Mouse (Mus musculus) embryonic fibroblast, embryonic 13.5 days (primary cell): ENCODE measurements at regions not wholly inside any gene's neighbourhood (a gene's known extent, or its start where the extent isn't known, plus 50 kb on each side); places are given as distances from the start of the nearest gene placed in this dataset.

Experiments
- H3K27ac ChIP-seq: 2 replicates; pipeline ENCODE4 v1.5.1; 2012; ENCODE audit warnings: low read length, control low read depth, inconsistent platforms; ENCODE audit not compliant: insufficient read depth
- H3K4me1 ChIP-seq: 2 replicates; pipeline ENCODE4 v1.6.1; 2011; ENCODE audit warnings: low read length; ENCODE audit not compliant: control insufficient read depth, insufficient read depth
- H3K4me3 ChIP-seq: 2 replicates; pipeline ENCODE4 v1.5.1; 2011; ENCODE audit warnings: mild to moderate bottlenecking, control low read depth, low read length; ENCODE audit not compliant: insufficient read depth
- CTCF ChIP-seq: IDR thresholded peaks from 2 replicates; pipeline ENCODE4 v1.5.1; 2011; ENCODE audit warnings: mild to moderate bottlenecking, control low read depth, low read length, moderate library complexity, borderline replicate concordance; ENCODE audit not compliant: insufficient read depth
- POLR2A ChIP-seq: IDR thresholded peaks from 2 replicates; pipeline ENCODE4 v1.6.1; 2011; ENCODE audit warnings: low read depth, mild to moderate bottlenecking, control low read depth, low read length, moderate library complexity

DNA sequence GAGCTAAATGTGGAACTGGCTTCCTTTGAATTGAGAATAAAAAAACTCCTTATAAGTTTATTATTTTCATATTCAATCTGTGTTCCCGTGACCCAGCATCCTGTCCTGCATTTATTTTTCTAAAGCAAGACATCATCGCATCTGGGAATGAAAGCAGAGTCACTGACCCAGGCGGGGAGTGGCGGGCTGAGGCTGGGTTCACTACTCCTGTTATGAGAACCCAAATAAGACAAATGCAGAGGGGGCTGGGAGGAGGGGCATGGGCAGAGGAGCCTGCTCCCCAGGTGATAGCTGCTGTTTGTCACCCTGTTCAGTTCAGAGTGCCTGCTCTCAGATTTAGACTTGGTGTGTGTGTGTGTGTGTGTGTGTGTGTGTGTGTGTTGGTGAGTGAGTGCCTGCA lies 102.0 kb downstream of the Nxnl2 start:
- TF ChIP-seq POLR2A: no peak
- no peak for TF ChIP-seq CTCF
- H3K4me1 ChIP-seq: no peaks in the 10 kb centered on the region
- no peak overlapping the region for H3K4me3 ChIP-seq
- H3K27ac ChIP-seq: no peak overlapping the region

DNA sequence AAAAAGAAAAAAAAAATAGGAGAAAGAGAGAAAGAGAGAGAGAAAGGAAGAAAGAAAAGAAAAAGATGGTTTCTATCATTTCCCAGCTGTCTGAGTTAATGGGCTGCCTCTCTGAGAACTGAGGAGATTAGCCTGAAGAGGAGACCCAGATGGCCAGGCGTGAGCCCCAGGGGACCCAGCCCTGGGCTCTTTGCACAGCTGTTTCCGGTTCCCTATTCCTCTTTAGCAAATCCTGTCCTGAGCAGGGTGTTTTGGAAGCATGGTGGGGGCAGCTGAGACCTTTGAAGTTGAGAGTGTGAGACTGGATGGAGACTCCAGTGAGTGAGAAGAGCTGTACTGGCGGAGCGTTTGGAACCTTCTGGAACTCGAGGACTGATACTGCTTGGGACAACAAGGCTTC lies 103.8 kb downstream of the Nxnl2 start:
- peaks cover 5% of the 10 kb centered on the region; the same call in 1 of the 2 replicates for H3K4me1 ChIP-seq
- TF ChIP-seq POLR2A: no peak

DNA sequence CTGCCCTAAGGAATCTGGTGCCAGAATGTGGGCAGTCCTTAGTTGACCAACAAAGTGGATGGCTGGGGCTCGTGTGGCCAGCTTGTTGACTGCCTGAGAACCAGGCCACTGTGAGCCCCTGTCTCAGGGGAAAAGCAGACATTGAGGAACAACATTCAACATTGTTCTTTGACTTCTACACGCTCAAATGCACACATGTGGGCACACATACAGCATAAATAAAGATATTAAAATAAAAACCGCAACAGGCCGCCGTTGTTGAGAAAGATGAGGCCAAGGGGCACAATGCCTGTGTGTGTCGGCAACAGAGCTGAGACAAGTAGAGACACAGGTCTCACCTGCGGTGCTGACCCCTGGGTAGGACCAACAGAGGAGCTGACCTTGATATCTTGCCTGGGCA lies 105.8 kb downstream of the Nxnl2 start:
- H3K4me3 ChIP-seq: no peak overlapping the region
- TF ChIP-seq CTCF (no peak), POLR2A (no peak)
- H3K27ac ChIP-seq: no peak overlapping the region
- H3K4me1 ChIP-seq: peaks cover 12% of the 10 kb centered on the region; the same call in 1 of the 2 replicates

More for the DNA sequence above, 103.8 kb downstream of the Nxnl2 start:
- no peak overlapping the region for H3K27ac ChIP-seq
- H3K4me3 ChIP-seq: no peak overlapping the region

DNA sequence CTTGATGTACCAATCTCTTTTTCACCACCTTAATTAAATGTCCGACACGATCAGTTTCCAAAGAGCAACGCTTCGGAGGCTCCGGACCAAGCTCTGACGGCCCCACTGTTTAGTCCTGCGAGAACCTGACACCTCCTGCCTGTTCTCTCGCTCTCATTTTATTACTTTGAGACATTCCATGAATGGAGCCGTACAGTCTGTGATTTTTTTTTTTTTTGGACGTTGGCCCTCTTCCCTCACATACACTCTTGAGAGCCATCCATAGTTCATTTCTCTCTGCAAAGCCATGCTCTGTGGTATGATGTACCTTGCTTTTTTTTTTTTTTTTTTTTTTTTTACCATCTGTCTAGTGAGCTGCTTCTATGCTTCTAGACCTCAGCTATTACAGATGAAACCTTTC lies 106.7 kb downstream of the Nxnl2 start:
- TF ChIP-seq CTCF (no peak), POLR2A (no peak)
- no peak overlapping the region for H3K4me3 ChIP-seq
- peaks cover 12% of the 10 kb centered on the region; the same call in 1 of the 2 replicates for H3K4me1 ChIP-seq
- no peak overlapping the region for H3K27ac ChIP-seq

DNA sequence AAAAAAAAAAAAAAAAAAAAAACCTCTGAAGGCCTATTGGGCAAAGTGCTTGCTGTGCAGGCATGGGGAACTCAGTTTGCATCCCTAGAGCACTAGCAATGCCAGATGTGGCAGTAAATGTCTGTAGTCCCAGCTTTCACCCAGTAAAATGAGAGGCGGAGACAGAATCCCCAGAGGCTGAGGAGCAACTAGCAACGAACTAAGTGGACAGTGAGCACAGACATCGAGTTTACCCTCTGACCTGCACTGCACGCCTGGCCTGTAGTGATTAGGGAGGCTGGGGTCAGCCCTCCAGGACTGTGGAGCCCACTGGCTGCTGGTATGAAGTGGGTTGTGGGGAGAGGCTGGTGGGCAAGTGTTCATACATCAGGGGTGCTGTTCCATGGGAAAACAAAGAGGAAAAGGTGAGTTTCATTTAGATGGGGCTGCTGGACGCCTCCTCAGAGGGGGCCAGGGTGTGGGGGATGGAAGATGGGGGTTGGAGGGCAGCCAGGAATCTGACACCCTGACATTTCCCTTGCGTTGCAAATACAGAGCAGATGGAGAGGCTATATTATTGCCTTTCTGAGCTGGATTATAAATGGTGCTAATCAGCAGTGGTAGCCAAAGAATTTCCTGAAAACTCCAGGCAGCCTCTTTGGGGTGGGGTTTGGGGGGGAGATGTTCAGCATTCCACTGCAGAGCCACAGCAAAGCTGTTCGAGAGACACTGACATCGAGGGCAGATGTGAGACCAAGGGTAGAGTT lies 109.0 kb downstream of the Nxnl2 start:
- TF ChIP-seq POLR2A: no peak
- peak overlapping the region; percentile 82 for H3K27ac ChIP-seq
- peaks cover 12% of the 10 kb centered on the region; the same call in 1 of the 2 replicates for H3K4me1 ChIP-seq
- no peak overlapping the region for H3K4me3 ChIP-seq

DNA sequence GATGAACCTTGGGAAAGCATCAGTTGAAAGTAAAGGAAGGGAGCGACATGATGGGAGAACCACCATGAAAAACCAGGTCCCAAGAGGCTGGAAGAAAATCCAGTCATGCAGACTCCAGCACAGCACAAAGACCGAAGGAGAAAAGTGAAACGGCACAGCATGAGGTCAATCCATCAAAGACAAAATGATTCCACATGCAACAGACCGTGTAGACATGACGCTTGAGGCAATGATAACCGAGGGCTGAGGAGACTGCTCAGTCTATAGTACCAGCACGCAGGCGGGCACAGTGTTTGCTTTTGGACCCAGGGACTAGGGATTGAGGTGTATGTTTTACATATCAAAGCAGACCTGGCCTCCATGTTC lies 109.5 kb downstream of the Nxnl2 start:
- TF ChIP-seq POLR2A (no peak; the same call in 1 of the 2 replicates), CTCF (no peak)
- peaks cover 12% of the 10 kb centered on the region; the same call in 1 of the 2 replicates for H3K4me1 ChIP-seq
- H3K27ac ChIP-seq: peak overlapping the region; percentile 82
- no peak overlapping the region for H3K4me3 ChIP-seq

DNA sequence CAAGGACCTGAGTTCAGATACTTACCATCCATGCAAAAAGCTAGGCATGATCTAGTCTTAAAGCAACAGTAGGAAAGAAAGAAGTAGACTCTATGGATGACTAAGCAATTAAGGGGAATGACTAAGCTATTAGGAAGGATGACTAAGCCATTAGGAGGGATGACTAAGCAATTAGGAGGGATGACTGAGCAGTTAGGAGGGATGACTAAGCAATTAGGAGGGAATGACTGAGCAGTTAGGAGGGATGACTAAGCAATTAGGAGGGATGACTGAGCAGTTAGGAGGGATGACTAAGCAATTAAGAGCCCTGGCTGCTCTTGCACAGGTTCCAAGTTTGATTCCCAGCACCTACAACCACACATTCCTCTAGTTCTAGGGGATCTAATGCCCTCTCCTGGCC lies 113.9 kb downstream of the Nxnl2 start:
- TF ChIP-seq POLR2A (no peak), CTCF (no peak)
- H3K4me3 ChIP-seq: no peak overlapping the region
- peak overlapping the region; percentile 51 for H3K27ac ChIP-seq
- H3K4me1 ChIP-seq: peaks cover 6% of the 10 kb centered on the region; the same call in 1 of the 2 replicates

DNA sequence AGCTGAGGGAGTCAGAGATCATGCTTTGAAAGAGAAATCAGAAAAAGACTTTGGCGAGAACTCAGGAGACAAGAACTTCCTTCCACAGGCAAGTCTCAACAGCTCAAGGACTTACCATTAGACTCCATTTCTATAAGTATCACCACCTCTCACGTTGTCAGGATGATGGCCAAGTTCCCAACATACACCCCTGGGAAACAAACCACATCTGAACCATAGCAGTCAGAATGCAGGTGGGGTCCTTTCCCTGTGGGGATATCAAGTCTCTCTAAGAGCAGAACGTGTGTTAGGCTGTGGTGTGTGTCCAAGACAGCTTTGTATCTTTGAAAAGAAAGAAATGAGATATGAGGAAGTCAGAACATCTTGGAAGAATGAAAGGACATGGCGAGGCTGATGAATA lies 118.6 kb downstream of the Nxnl2 start:
- Histone ChIP-seq H3K4me3 (no peak overlapping the region), H3K27ac (no peak overlapping the region), H3K4me1 (no peaks in the 10 kb centered on the region)
- no peak for TF ChIP-seq CTCF
- TF ChIP-seq POLR2A: no peak

DNA sequence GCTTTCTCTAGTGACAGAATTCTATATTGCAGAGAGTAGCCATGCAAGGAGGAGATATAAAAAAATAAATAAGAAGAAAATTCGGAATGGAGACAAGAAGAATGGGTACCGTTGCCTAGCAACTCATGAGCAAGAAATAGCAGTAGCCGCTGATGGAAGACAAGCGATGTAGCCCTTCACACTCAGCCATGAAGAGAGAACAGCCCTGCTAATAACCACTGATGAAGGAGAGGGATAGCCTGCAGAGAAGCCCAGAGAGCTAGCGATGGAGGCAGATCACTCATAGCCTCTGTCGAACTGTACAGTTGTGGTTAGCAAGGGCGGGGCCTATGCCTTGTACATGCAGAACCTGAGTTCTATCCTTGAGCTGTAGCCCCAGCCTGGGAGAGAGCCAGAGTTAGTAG lies 118.4 kb upstream of the S1pr3 start:
- TF ChIP-seq CTCF: no peak
- TF ChIP-seq POLR2A: no peak
- Histone ChIP-seq H3K4me1 (no peaks in the 10 kb centered on the region), H3K27ac (no peak overlapping the region), H3K4me3 (no peak overlapping the region)

DNA sequence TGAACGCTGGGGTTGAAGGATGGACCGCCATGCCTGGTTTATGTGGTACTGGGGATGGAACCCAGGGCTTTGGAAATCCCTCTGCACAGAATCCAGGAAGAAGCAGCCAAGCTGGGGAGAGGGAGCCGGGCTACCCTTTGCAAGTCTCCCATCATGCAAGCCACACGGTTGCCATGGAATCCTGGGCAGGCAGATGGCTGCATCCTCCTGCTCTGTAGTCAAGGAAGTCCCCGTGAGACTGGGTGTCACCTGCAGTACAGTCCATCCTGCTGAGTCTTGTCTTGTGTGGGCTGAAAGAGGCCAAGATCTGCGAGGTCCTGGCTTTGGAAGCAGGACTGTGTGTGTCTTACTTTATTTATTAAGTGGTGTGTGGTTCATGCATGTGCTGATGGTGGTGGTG lies 117.5 kb upstream of the S1pr3 start:
- no peaks in the 10 kb centered on the region for H3K4me1 ChIP-seq
- TF ChIP-seq POLR2A (no peak), CTCF (no peak)
- H3K27ac ChIP-seq: no peak overlapping the region
- H3K4me3 ChIP-seq: no peak overlapping the region
